Comparison of ENCODE assay signal across 10 mouse cellular contexts in the genomic region with DNA sequence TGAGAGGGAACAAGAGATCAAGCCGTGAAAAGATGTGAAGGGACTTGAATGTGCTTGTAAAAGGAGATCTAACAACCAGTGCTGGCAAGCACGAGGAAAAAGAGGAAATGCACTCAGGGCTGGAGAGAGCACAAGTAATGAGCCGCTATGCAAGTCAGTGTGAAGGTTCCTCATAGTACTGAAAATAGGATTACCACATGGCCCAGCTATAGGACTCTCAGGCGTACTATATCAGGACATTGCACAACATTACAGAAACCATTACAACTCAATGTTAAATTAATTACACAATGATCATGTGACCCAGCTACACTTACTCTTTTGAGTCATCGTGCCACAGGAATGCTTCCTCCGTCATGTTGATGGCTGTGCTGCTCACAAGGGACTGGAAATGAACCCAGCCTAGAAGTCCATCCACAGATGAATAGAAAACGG.
DNase-seq lines count a peak whose midpoint lies in the region; ATAC-seq and TF ChIP-seq lines count a peak whose summit lies in the region.
"Had no signal": no experiment of that assay in that cellular context is flagged by ENCODE, and none has a peak within 500 bp of the region (broad histone marks: within the 10 kb centered on the region; RNA-seq: fewer than 3 reads in every experiment).

No protein-coding gene starts in this region.

- no peak overlapping the region for H3K27ac ChIP-seq in limb, embryonic 14.5 days (replicated peaks; ENCODE audit: low read depth, low read length)
- H3K27ac ChIP-seq in hindbrain, embryonic 13.5 days, result no peak overlapping the region
- H3K27ac ChIP-seq: midbrain, embryonic 13.5 days had no signal

- H3K4me2 ChIP-seq in limb, embryonic 14.5 days (replicated peaks; ENCODE audit: low read depth, low read length, severe bottlenecking), result no peak overlapping the region
- H3K4me2 ChIP-seq in hindbrain, embryonic 13.5 days, result no peak overlapping the region
- H3K4me2 ChIP-seq: midbrain, embryonic 13.5 days had no signal

- no peak overlapping the region for H3K4me3 ChIP-seq in limb, embryonic 14.5 days (replicated peaks; ENCODE audit: low read length)
- H3K4me3 ChIP-seq in hindbrain, embryonic 13.5 days, result no peak overlapping the region
- H3K4me3 ChIP-seq: midbrain, embryonic 13.5 days had no signal

- peak; percentile 3 to 11 for DNase-seq in left cerebral cortex, adult 9 months (ENCODE audit: low spot score in 2 of 2)
- DNase-seq in left cerebral cortex, adult 8-10 months (ENCODE audit: low spot score in 2 of 2), result no peak
- peak; percentile 12 for DNase-seq in adipocyte (ENCODE audit: low spot score)
- DNase-seq in limb, embryonic 14.5 days (ENCODE audit: low spot score), result peak; percentile 35
- DNase-seq in thymus, adult 18-20 months, result no peak
- DNase-seq: adrenal gland, adult 8-10 months; kidney, adult 8-10 months had no signal

- no peak overlapping the region for H3K9ac ChIP-seq in limb, embryonic 14.5 days (ENCODE audit: low read depth, low read length, severe bottlenecking)
- H3K9ac ChIP-seq in hindbrain, embryonic 13.5 days, result no peak overlapping the region
- H3K9ac ChIP-seq: midbrain, embryonic 13.5 days had no signal

- no peaks in the 10 kb centered on the region for H3K27me3 ChIP-seq in limb, embryonic 14.5 days (ENCODE audit: control insufficient read depth, insufficient read depth, low read length)
- H3K27me3 ChIP-seq in hindbrain, embryonic 13.5 days, result no peaks in the 10 kb centered on the region
- H3K27me3 ChIP-seq: midbrain, embryonic 13.5 days had no signal

- no peaks in the 10 kb centered on the region for H3K9me3 ChIP-seq in limb, embryonic 14.5 days (ENCODE audit: control insufficient read depth, low read length)
- H3K9me3 ChIP-seq in hindbrain, embryonic 13.5 days, result no peaks in the 10 kb centered on the region
- H3K9me3 ChIP-seq: midbrain, embryonic 13.5 days had no signal

- peak; percentile 84 for ATAC-seq in limb, embryonic 14.5 days (ENCODE audit: low FRiP score, low read depth)
- ATAC-seq in neutrophil, adult 5-6 weeks (ENCODE audit: extremely low read depth, insufficient number of reproducible peaks, low FRiP score, poor library complexity, severe bottlenecking), result peak; percentile 82
- no peak for ATAC-seq in hindbrain, embryonic 13.5 days (ENCODE audit: low FRiP score)
- ATAC-seq: midbrain, embryonic 13.5 days had no signal

- no peaks in the 10 kb centered on the region for H3K36me3 ChIP-seq in limb, embryonic 14.5 days (ENCODE audit: control insufficient read depth, insufficient read depth, low read length)
- H3K36me3 ChIP-seq in hindbrain, embryonic 13.5 days, result no peaks in the 10 kb centered on the region
- H3K36me3 ChIP-seq: midbrain, embryonic 13.5 days had no signal

- 24% methylated on average over 7 of the region's 7 CpGs for WGBS in limb, embryonic 14.5 days
- 79% methylated on average over 7 of the region's 7 CpGs for WGBS in hindbrain, embryonic 13.5 days

- TF ChIP-seq POLR2A in limb, embryonic 14.5 days (IDR thresholded peaks at IDR 0.05; ENCODE audit: borderline replicate concordance, extremely low read depth, insufficient read depth, insufficient read length), result no peak

- peaks cover 13% of the 10 kb centered on the region; the same call in 1 of the 2 replicates for H3K4me1 ChIP-seq in limb, embryonic 14.5 days (ENCODE audit: control insufficient read depth, insufficient read depth, low read length)
- H3K4me1 ChIP-seq in hindbrain, embryonic 13.5 days (replicated peaks), result peaks cover 4% of the 10 kb centered on the region; the same call in 1 of the 2 replicates

Comparison
In these comparisons a context has a peak if more than half of its experiments do, and no peak if none do; other contexts are left out.
1. DNase-seq: peak in left cerebral cortex, adult 9 months (2 of 2), adipocyte (single experiment) and limb, embryonic 14.5 days (single experiment); none in left cerebral cortex, adult 8-10 months (0 of 2) and thymus, adult 18-20 months (0 of 2).